Mouse (Mus musculus) spleen, adult 2 months (tissue): Measurements from ENCODE around the gene Olfr193. TPM values are rescaled to one million over a fixed set of nuclear protein-coding genes. Genes with fewer than 3 reads are reported as not detected.
"Not testable (repeated sequence)": the region's sequence is repeated elsewhere in the genome, so short reads cannot be mapped to it uniquely, and the experiment has no call there.

ENCODE experiments used
- DNase-seq, 2 experiments: peaks; one replicate each; pipeline versions ENCODE4 v3.0.0 to v3.0.0-alpha.2; 2012 to 2021; ENCODE audit warnings: low spot score in 2 of 2, low read depth in 1 of 2
- H3K27ac ChIP-seq: fragments of 200-500 bp; 2 replicates; pipeline ENCODE4 v1.5.1; 2012; ENCODE audit warnings: low read length, inconsistent platforms; ENCODE audit not compliant: insufficient read depth
- H3K27me3 ChIP-seq: fragments of 200-500 bp; 2 replicates; pipeline ENCODE4 v1.6.1; 2012; ENCODE audit warnings: mild to moderate bottlenecking, moderate library complexity, low read length, inconsistent platforms; ENCODE audit not compliant: control insufficient read depth, insufficient read depth
- H3K36me3 ChIP-seq: fragments of 200-500 bp; 2 replicates; pipeline ENCODE4 v1.6.1; 2012; ENCODE audit warnings: mild to moderate bottlenecking, low read length, inconsistent platforms; ENCODE audit not compliant: control insufficient read depth, insufficient read depth
- H3K4me1 ChIP-seq: fragments of 200-500 bp; 2 replicates; pipeline ENCODE4 v1.6.1; 2011; ENCODE audit warnings: inconsistent platforms; ENCODE audit not compliant: control insufficient read depth, insufficient read depth, insufficient read length
- H3K4me3 ChIP-seq: fragments of 200-500 bp; 2 replicates; pipeline ENCODE4 v1.5.1; 2011; ENCODE audit warnings: mild to moderate bottlenecking, inconsistent platforms; ENCODE audit not compliant: insufficient read depth, insufficient read length; ENCODE audit errors: extremely low read depth
- CTCF ChIP-seq: fragments of 200-500 bp; IDR thresholded peaks from 2 replicates; pipeline ENCODE4 v1.5.1; 2011; ENCODE audit warnings: mild to moderate bottlenecking, inconsistent platforms; ENCODE audit not compliant: insufficient read depth, insufficient read length, insufficient replicate concordance; ENCODE audit errors: extremely low read depth
- POLR2A ChIP-seq: fragments of 200-500 bp; IDR thresholded peaks from 2 replicates; pipeline ENCODE4 v1.6.1; 2011; ENCODE audit warnings: low read depth, low read length, inconsistent platforms
- WGBS: fragments of 180-500 bp; shearing (Covaris S2); methylation state at CpG from one replicate; pipeline ENCODE4 v1.1.7; 2018; 5-methylcytosine and 5-hydroxymethylcytosine counted together
- polyA plus RNA-seq: library from polyadenylated mRNA; depleted of rRNA; stranded (reverse); fragments of >200 nt; gene quantifications from 2 replicates; pipeline ENCODE4 v1.2.3, GENCODE M21; 2012; rRNA removed

Olfr193 gene
- polyA plus RNA-seq: not detected in 2 replicates

DNA sequence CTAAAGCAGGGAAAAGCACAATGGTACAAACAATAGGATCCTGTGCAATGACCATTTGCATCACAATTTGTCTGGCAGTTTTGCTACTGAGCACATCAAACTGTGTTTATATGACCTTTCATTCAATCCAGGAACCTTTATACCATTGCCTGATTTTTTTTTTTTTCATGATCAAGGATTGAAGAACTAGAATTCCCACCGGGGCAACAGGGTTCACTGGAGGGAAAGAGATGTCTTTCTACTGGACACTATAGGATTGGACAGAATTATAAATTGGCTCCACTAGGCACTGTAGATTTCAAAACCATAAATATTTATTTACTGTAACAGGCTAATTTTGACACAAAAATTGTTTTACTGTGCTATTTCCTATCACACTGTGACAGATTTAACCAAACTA is at the start of gene Olfr193:
Gene Olfr193 (minus strand): TSS at position 101 of the 400 bp plus-strand sequence.
- no peak for DNase-seq
- Histone ChIP-seq H3K4me3 (no peak within 1 kb of the TSS), H3K4me1 (no peaks in the 10 kb centered on the region), H3K36me3 (no peaks in the 10 kb centered on the region), H3K27ac (no peak within 1 kb of the TSS), H3K27me3 (no peaks in the 10 kb centered on the region)
- WGBS: 90% methylated on average over 1 of the region's 1 CpGs
- TF ChIP-seq POLR2A (no peak), CTCF (no peak)

- Histone ChIP-seq H3K4me1 (no peaks in the 10 kb centered on the region), H3K36me3 (no peaks in the 10 kb centered on the region), H3K27ac (no peak overlapping the region), H3K27me3 (no peaks in the 10 kb centered on the region), H3K4me3 (no peak overlapping the region)
- DNase-seq: no peak
- no peak for TF ChIP-seq CTCF
- 80% methylated on average over 2 of the region's 2 CpGs for WGBS
Measured at GRCm38 (mm10) chr16:59151996-59152395, 40.3 kb upstream of the Olfr193 start.

DNA sequence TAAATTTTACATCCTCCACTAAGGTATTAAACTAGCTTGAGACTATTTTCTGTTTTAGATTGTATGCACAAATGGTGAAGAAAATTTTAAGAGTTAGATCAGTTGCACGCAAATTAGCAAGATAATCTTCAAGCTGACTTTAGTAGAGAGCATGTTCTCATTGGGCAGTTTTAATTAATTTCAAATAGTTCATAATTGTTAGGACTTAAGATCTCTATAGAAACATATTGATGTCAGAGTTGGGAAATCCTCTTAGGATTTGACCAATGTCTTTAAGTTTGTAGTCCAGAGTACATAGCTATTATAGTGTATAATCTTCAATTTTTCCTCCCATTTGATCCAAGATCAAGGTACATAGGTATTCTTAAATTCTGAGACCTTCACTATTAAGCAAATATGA is 35.1 kb upstream of the Olfr193 start, which contains the start of gene Olfr195:
Gene Olfr195 (plus strand): TSS at position 301 of the 400 bp plus-strand sequence.
- no peak for TF ChIP-seq POLR2A
- no peaks in the 10 kb centered on the region for H3K4me1 ChIP-seq
- H3K27me3 ChIP-seq: no peaks in the 10 kb centered on the region
- H3K27ac ChIP-seq: no peak within 1 kb of the TSS
- DNase-seq: no peak
- no peaks in the 10 kb centered on the region for H3K36me3 ChIP-seq
- 91% methylated on average over 1 of the region's 1 CpGs for WGBS
- H3K4me3 ChIP-seq: no peak within 1 kb of the TSS

GRCm38 (mm10) chr16:59141105-59141504 is 29.4 kb upstream of the Olfr193 start:
- Histone ChIP-seq H3K27me3 (no peaks in the 10 kb centered on the region), H3K4me3 (no peak overlapping the region), H3K4me1 (no peaks in the 10 kb centered on the region), H3K27ac (no peak overlapping the region), H3K36me3 (no peaks in the 10 kb centered on the region)
- TF ChIP-seq POLR2A (no peak), CTCF (no peak)
- no peak for DNase-seq

DNA sequence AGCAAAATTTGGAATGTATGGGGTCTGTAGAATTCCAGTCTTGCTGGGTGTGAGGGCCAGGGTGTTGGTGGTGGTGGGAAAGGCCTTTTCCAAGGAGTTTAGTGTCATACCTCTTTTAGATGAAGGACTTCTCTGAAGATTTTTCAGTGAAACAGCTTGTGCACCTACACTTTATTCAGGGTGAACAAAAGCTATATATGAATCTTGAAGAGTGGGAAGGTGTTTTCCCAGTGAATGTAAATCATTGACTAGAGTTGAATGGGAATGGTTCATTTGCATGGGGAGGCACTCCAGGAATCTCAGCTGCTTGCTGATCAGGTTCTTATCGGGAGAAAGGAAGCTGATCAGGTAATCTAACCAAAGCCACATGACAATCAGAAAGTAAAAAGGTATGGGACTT is 19.1 kb upstream of the Olfr193 start:
- DNase-seq: no peak
- Histone ChIP-seq H3K27ac (no peak overlapping the region), H3K4me3 (no peak overlapping the region), H3K27me3 (no peaks in the 10 kb centered on the region), H3K36me3 (no peaks in the 10 kb centered on the region), H3K4me1 (no peaks in the 10 kb centered on the region)
- TF ChIP-seq CTCF (no peak), POLR2A (no peak)
- WGBS: 82% methylated on average over 1 of the region's 1 CpGs

DNA sequence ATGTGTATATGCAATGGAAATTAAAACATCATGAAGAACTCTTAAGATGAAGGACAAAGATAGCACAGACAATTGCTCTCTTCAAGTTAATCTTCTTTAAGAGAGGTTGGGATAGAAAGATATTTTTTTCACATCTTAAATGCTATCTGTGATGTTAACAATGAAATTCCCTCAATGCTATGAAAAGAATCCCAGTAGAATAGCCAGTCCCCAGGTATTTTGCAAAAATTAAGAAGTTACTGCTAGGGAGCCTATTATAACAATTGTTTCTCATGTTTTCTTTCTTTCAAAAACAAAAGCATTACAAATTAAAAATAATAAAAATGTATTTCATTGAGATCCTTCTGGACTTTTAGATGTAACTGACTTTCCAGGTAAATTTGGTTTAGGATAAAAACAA is 9.3 kb upstream of the Olfr193 start, which contains the start of gene Olfr194:
Gene Olfr194 (minus strand): TSS at position 101 of the 400 bp plus-strand sequence.
- no peaks in the 10 kb centered on the region for H3K4me1 ChIP-seq
- DNase-seq: no peak
- no peak within 1 kb of the TSS for H3K4me3 ChIP-seq
- TF ChIP-seq POLR2A: no peak
- no peak for TF ChIP-seq CTCF
- no peaks in the 10 kb centered on the region for H3K36me3 ChIP-seq
- H3K27ac ChIP-seq: no peak within 1 kb of the TSS
- no peaks in the 10 kb centered on the region for H3K27me3 ChIP-seq

GRCm38 (mm10) chr16:59108522-59108921 is 3.2 kb downstream of the Olfr193 start:
- H3K4me3 ChIP-seq, H3K27ac ChIP-seq, H3K27me3 ChIP-seq, H3K36me3 ChIP-seq, H3K4me1 ChIP-seq, DNase-seq: not testable (repeated sequence)
- 58% methylated on average over 5 of the region's 5 CpGs for WGBS

GRCm38 (mm10) chr16:59105312-59105711 is 6.4 kb downstream of the Olfr193 start:
- TF ChIP-seq POLR2A (no peak), CTCF (no peak)
- Histone ChIP-seq H3K4me3 (no peak overlapping the region), H3K27ac (no peak overlapping the region), H3K27me3 (no peaks in the 10 kb centered on the region), H3K4me1 (no peaks in the 10 kb centered on the region), H3K36me3 (no peaks in the 10 kb centered on the region)
- no peak for DNase-seq
- WGBS: 76% methylated on average over 2 of the region's 2 CpGs

GRCm38 (mm10) chr16:59089722-59090121 is 22.0 kb downstream of the Olfr193 start, which contains the start of gene Olfr191:
Gene Olfr191, minus strand, starts transcription at chr16:59089822.
- not testable (repeated sequence) for H3K4me1 ChIP-seq, H3K27ac ChIP-seq, DNase-seq, H3K27me3 ChIP-seq, H3K4me3 ChIP-seq, H3K36me3 ChIP-seq
- 43% methylated on average over 1 of the region's 1 CpGs for WGBS

GRCm38 (mm10) chr16:59081113-59081512 is 30.6 kb downstream of the Olfr193 start:
- H3K4me1 ChIP-seq, H3K4me3 ChIP-seq, H3K27ac ChIP-seq, H3K27me3 ChIP-seq, DNase-seq, H3K36me3 ChIP-seq: not testable (repeated sequence)
- WGBS: 84% methylated on average over 2 of the region's 2 CpGs
